Mouse (Mus musculus) kidney, embryonic 16.5 days (tissue): ENCODE results near the gene Opcml. TPM values are rescaled to one million over a fixed set of nuclear protein-coding genes. Genes with fewer than 3 reads are reported as not detected.

ENCODE experiments used
- ATAC-seq: fragments of 200-750 bp; cut with Nextera tagmentation; 2 replicates; pipeline ENCODE4 v1.8.0; 2017; ENCODE audit warnings: moderate TSS enrichment; ENCODE audit not compliant: low FRiP score, low TSS enrichment
- H3K27ac ChIP-seq: fragments of 300-500 bp; sonication (generic); 2 replicates; pipeline ENCODE4 v1.5.1; 2014; ENCODE audit warnings: low read length
- H3K27me3 ChIP-seq: fragments of 300-500 bp; sonication (generic); 2 replicates; pipeline ENCODE4 v1.6.1; 2014; ENCODE audit warnings: low read length, control low read depth, mixed read lengths; ENCODE audit not compliant: insufficient read depth
- H3K36me3 ChIP-seq: fragments of 300-500 bp; sonication (generic); 2 replicates; pipeline ENCODE4 v1.6.1; 2014; ENCODE audit warnings: low read length, control low read depth, mixed read lengths; ENCODE audit not compliant: insufficient read depth
- H3K4me1 ChIP-seq: fragments of 300-500 bp; sonication (generic); 2 replicates; pipeline ENCODE4 v1.6.1; 2014; ENCODE audit warnings: low read length, control low read depth, mixed read lengths; ENCODE audit not compliant: insufficient read depth
- H3K4me2 ChIP-seq: fragments of 300-500 bp; sonication (generic); replicated peaks from 2 replicates; pipeline ENCODE4 v1.6.1; 2014; ENCODE audit warnings: low read depth, low read length
- H3K4me3 ChIP-seq: fragments of 300-500 bp; sonication (generic); 2 replicates; pipeline ENCODE4 v1.5.1; 2014; ENCODE audit warnings: mild to moderate bottlenecking, low read length
- H3K9ac ChIP-seq: fragments of 300-500 bp; sonication (generic); replicated peaks from 2 replicates; pipeline ENCODE4 v1.6.1; 2014; ENCODE audit warnings: low read length
- H3K9me3 ChIP-seq: fragments of 300-500 bp; sonication (generic); 2 replicates; pipeline ENCODE4 v1.6.1; 2016; ENCODE audit warnings: low read length, control low read depth
- WGBS: fragments of 180-500 bp; shearing (Covaris S2); extraction: QIAGEN DNeasy Blood & Tissue Kit; methylation state at CpG from one replicate; pipeline ENCODE4 v1.1.7; 2014; 5-methylcytosine and 5-hydroxymethylcytosine counted together
- microRNA-seq: library from miRNA; unstranded; fragments of <30 nt; microRNA quantifications from one replicate; pipeline ENCODE4, GENCODE M21; 2016
- polyA plus RNA-seq: library from polyadenylated mRNA; unstranded; fragments of >200 nt; fragmentation: Nextera tagmentation; extraction: Ambion mirVana; gene quantifications from 2 replicates; pipeline ENCODE4 v1.2.1, GENCODE M21; 2015

Gene Opcml
- polyA plus RNA-seq, 1 experiment from 2014 or later, result 2.0 TPM

GRCm38 (mm10) chr9:28932069-28932468 lies 1141.5 kb downstream of the Opcml start:
- Histone ChIP-seq H3K36me3 (no peaks in the 10 kb centered on the region), H3K9me3 (no peaks in the 10 kb centered on the region), H3K4me2 (no peak overlapping the region), H3K27ac (no peak overlapping the region), H3K4me1 (no peaks in the 10 kb centered on the region), H3K9ac (no peak overlapping the region), H3K27me3 (no peaks in the 10 kb centered on the region), H3K4me3 (no peak overlapping the region)
- ATAC-seq, result no peak
- 85% methylated on average over 2 of the region's 2 CpGs for WGBS

DNA sequence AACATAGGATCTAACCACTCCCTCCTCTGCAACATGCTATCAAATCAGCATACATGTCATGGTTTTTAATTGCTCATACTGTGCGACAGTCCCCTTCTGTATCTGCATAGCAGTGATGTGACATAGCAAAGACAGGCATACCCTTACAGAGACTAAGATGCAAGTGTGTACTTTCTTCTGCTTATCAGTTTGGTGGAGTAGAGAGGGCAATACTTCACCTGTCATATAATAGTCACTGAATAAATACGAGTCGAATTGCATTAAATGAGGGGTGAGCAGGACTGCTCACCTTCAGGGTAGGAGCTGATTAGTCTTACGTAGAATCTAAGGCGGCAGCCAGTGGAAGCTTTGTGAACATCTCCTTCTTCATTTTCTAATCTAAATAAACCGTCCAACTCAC lies 1146.6 kb downstream of the Opcml start:
- H3K9me3 ChIP-seq, result no peaks in the 10 kb centered on the region
- no peaks in the 10 kb centered on the region for H3K36me3 ChIP-seq
- no peak overlapping the region for H3K4me3 ChIP-seq
- H3K4me2 ChIP-seq, result no peak overlapping the region
- no peak overlapping the region for H3K27ac ChIP-seq
- no peaks in the 10 kb centered on the region for H3K4me1 ChIP-seq
- H3K9ac ChIP-seq, result no peak overlapping the region
- H3K27me3 ChIP-seq, result no peaks in the 10 kb centered on the region
- no peak for ATAC-seq
- WGBS, result 73% methylated on average over 6 of the region's 6 CpGs

GRCm38 (mm10) chr9:28937980-28938379 lies 1147.4 kb downstream of the Opcml start:
- no peak for ATAC-seq
- Histone ChIP-seq H3K4me3 (no peak overlapping the region), H3K9ac (no peak overlapping the region), H3K27ac (no peak overlapping the region), H3K9me3 (no peaks in the 10 kb centered on the region), H3K4me2 (no peak overlapping the region), H3K27me3 (no peaks in the 10 kb centered on the region), H3K4me1 (no peaks in the 10 kb centered on the region), H3K36me3 (no peaks in the 10 kb centered on the region)
- 67% methylated on average over 2 of the region's 2 CpGs for WGBS

GRCm38 (mm10) chr9:28940901-28941300 lies 1150.3 kb downstream of the Opcml start:
- no peak overlapping the region for H3K4me2 ChIP-seq
- no peak overlapping the region for H3K27ac ChIP-seq
- no peaks in the 10 kb centered on the region for H3K9me3 ChIP-seq
- no peaks in the 10 kb centered on the region for H3K4me1 ChIP-seq
- H3K36me3 ChIP-seq, result no peaks in the 10 kb centered on the region
- no peaks in the 10 kb centered on the region for H3K27me3 ChIP-seq
- ATAC-seq, result no peak
- no peak overlapping the region for H3K9ac ChIP-seq
- no peak overlapping the region for H3K4me3 ChIP-seq

- H3K4me1 ChIP-seq, result no peaks in the 10 kb centered on the region
- no peak for ATAC-seq
- H3K9ac ChIP-seq, result no peak overlapping the region
- 16% methylated on average over 1 of the region's 1 CpGs for WGBS
- no peaks in the 10 kb centered on the region for H3K27me3 ChIP-seq
- H3K9me3 ChIP-seq, result no peaks in the 10 kb centered on the region
- no peak overlapping the region for H3K4me2 ChIP-seq
- H3K27ac ChIP-seq, result no peak overlapping the region
- no peak overlapping the region for H3K4me3 ChIP-seq
- no peaks in the 10 kb centered on the region for H3K36me3 ChIP-seq
These were observed 1178.9 kb downstream of the Opcml start for GRCm38 (mm10) chr9:28969455-28969854.

Small RNA genes within 50 kb of the gene (microRNA-seq; reads per million reads assigned to microRNA genes)
- not detected for gene Gm44316
